Mouse (Mus musculus) frontal cortex, postnatal 25 days (tissue): ENCODE measurements around the gene Tcl1b5.

Experiments
- DNase-seq, 2 experiments: peaks; one replicate each; pipeline ENCODE4 v3.0.0; 2022; ENCODE audit warnings: low spot score in 2 of 2

The Tcl1b5 gene

GRCm38 (mm10) chr12:105208441-105208840 lies 32.3 kb downstream of the Tcl1b5 start:
- DNase-seq, result no peak

GRCm38 (mm10) chr12:105209231-105209630 lies 33.1 kb downstream of the Tcl1b5 start:
- DNase-seq, result no peak

- DNase-seq, result no peak
These were observed 41.1 kb downstream of the Tcl1b5 start for GRCm38 (mm10) chr12:105217101-105217760.

- no peak for DNase-seq
These were observed 46.6 kb downstream of the Tcl1b5 start, which contains the start of gene Tcl1 for GRCm38 (mm10) chr12:105222601-105223319. TSS of gene Tcl1 (minus strand) at chr12:105222793.

- no peak for DNase-seq
These were observed 48.6 kb downstream of the Tcl1b5 start for GRCm38 (mm10) chr12:105224621-105225320.
